Mouse (Mus musculus): ENCODE measurements around the gene Ift57.

- no peak for TF ChIP-seq CTCF (IDR thresholded peaks at IDR 0.05)
- no peak for TF ChIP-seq EP300 (IDR thresholded peaks at IDR 0.05)
Measured at GRCm38 (mm10) chr16:49814419-49814818, 115.4 kb downstream of the Ift57 start.

Data from lung, postnatal 0 days (tissue).